8 mouse cellular contexts compared by ENCODE assay signal in genomic region chr4:59549175-59549976, GRCm38 (mm10). TPM values are rescaled to one million over a fixed set of nuclear protein-coding genes. Genes with fewer than 3 reads are reported as not detected.
DNase-seq lines count a peak whose midpoint lies in the region; ATAC-seq and TF ChIP-seq lines count a peak whose summit lies in the region.

TSS of gene Ptbp3 (minus strand) at chr4:59549364.

- peaks cover 8 to 13% of the 10 kb centered on the region in 2 experiments; a peak in 3 of 4 replicates for H3K4me1 ChIP-seq in MEL (ENCODE audit: control insufficient read depth in 1 of 2, insufficient read depth in 2 of 2, low read length in 2 of 2)
- no peaks in the 10 kb centered on the region for H3K4me1 ChIP-seq in cerebellum, adult 2 months (ENCODE audit: control insufficient read depth, insufficient read depth, low read length)
- no peaks in the 10 kb centered on the region; the same call in 1 of the 2 replicates for H3K4me1 ChIP-seq in forebrain, postnatal 0 days (ENCODE audit: insufficient read depth)
- H3K4me1 ChIP-seq in lung, embryonic 15.5 days: peaks cover 25% of the 10 kb centered on the region

- H3K79me2 ChIP-seq in MEL (ENCODE audit: control insufficient read depth, insufficient read depth, low read length, poor library complexity): peaks cover 41% of the 10 kb centered on the region

- no peaks in the 10 kb centered on the region for H3K27me3 ChIP-seq in MEL (ENCODE audit: control insufficient read depth in 1 of 2, insufficient read depth in 2 of 2, low read length in 2 of 2)
- no peaks in the 10 kb centered on the region for H3K27me3 ChIP-seq in cerebellum, adult 2 months (ENCODE audit: control insufficient read depth, insufficient read depth, low read length)
- no peaks in the 10 kb centered on the region for H3K27me3 ChIP-seq in forebrain, postnatal 0 days (ENCODE audit: insufficient read depth, low read length)
- no peaks in the 10 kb centered on the region for H3K27me3 ChIP-seq in lung, embryonic 15.5 days

- peak within 1 kb of the TSS; percentile 99 for H3K9ac ChIP-seq in MEL (ENCODE audit: control insufficient read depth, low read depth, low read length, poor library complexity, severe bottlenecking)
- peak within 1 kb of the TSS; percentile 84 for H3K9ac ChIP-seq in forebrain, postnatal 0 days
- peak within 1 kb of the TSS; percentile 94 for H3K9ac ChIP-seq in lung, embryonic 15.5 days

- ATAC-seq in forebrain, postnatal 0 days: peak; percentile 89
- ATAC-seq in lung, embryonic 15.5 days (ENCODE audit: borderline replicate concordance, extremely low read depth, low FRiP score, low TSS enrichment): peak; percentile 95

- peak; percentile 95 for DNase-seq in MEL (ENCODE audit: low read depth, low spot score)
- DNase-seq in cerebellum, adult 2 months: peak; percentile 90
- peak; percentile 96 for DNase-seq in forebrain, postnatal 0 days
- DNase-seq in heart, postnatal 4 days: peak; percentile 96
- peak; percentile 68 to 75 for DNase-seq in layer of hippocampus, adult 8-10 months (ENCODE audit: low spot score in 2 of 2)
- peak; percentile 87 for DNase-seq in ovary, adult 18-20 months (ENCODE audit: low spot score)
- DNase-seq in thymus, postnatal 0 days (ENCODE audit: low spot score): peak; percentile 97

- H3K27ac ChIP-seq in MEL (ENCODE audit: control insufficient read depth, low read depth, low read length): peak within 1 kb of the TSS; percentile 93
- peak within 1 kb of the TSS; percentile 66; the same call in 1 of the 2 replicates for H3K27ac ChIP-seq in cerebellum, adult 2 months (ENCODE audit: insufficient read depth, low read length)
- peak within 1 kb of the TSS; percentile 89 for H3K27ac ChIP-seq in forebrain, postnatal 0 days (ENCODE audit: low read depth, low read length)
- peak within 1 kb of the TSS; percentile 98 for H3K27ac ChIP-seq in lung, embryonic 15.5 days

- peak; percentile 67 to 77 for TF ChIP-seq POLR2A in MEL (IDR thresholded peaks at IDR 0.05; ENCODE audit: control insufficient read depth in 1 of 2, insufficient read depth in 1 of 2, low read depth in 1 of 2, low read length in 2 of 2, poor library complexity in 1 of 2)
- peak; percentile 66; the same call in 1 of the 2 replicates for TF ChIP-seq POLR2A in cerebellum, adult 2 months (IDR thresholded peaks at IDR 0.05; ENCODE audit: borderline replicate concordance, insufficient read depth, low read length)

- WGBS in cerebellum, adult 2 months: 1% methylated on average over 73 of the region's 83 CpGs
- WGBS in forebrain, postnatal 0 days: under 1% methylated on average over 59 of the region's 83 CpGs
- under 1% methylated on average over 63 of the region's 83 CpGs for WGBS in lung, embryonic 15.5 days

- H3K4me2 ChIP-seq in forebrain, postnatal 0 days (ENCODE audit: low read depth): peak within 1 kb of the TSS; percentile 93
- H3K4me2 ChIP-seq in lung, embryonic 15.5 days: peak within 1 kb of the TSS; percentile 89

- TF ChIP-seq EP300 in MEL (IDR thresholded peaks at IDR 0.05; ENCODE audit: low read depth in 1 of 2, low read length in 2 of 2): no peak

- H3K36me3 ChIP-seq in MEL (ENCODE audit: control insufficient read depth in 1 of 2, insufficient read depth in 2 of 2, low read length in 2 of 2): peaks cover 0 to 17% of the 10 kb centered on the region in 2 experiments; a peak in 2 of 4 replicates
- H3K36me3 ChIP-seq in forebrain, postnatal 0 days (ENCODE audit: insufficient read depth): no peaks in the 10 kb centered on the region
- H3K36me3 ChIP-seq in lung, embryonic 15.5 days: no peaks in the 10 kb centered on the region

- no peak for TF ChIP-seq CTCF in MEL (IDR thresholded peaks at IDR 0.05 in 2 of 3, conservative IDR thresholded peaks at IDR 0.05 in 1 of 3; ENCODE audit: control insufficient read depth in 1 of 3, insufficient read depth in 1 of 3, low read depth in 2 of 3, low read length in 3 of 3, poor library complexity in 1 of 3, severe bottlenecking in 1 of 3)
- no peak for TF ChIP-seq CTCF in cerebellum, adult 2 months (IDR thresholded peaks at IDR 0.05; ENCODE audit: borderline replicate concordance, insufficient read depth, low read depth, low read length)
- no peak for TF ChIP-seq CTCF in forebrain, postnatal 0 days (IDR thresholded peaks at IDR 0.05; ENCODE audit: low read depth)

- no peaks in the 10 kb centered on the region for H3K9me3 ChIP-seq in MEL (replicated peaks; ENCODE audit: insufficient read depth, low read length)
- no peaks in the 10 kb centered on the region for H3K9me3 ChIP-seq in forebrain, postnatal 0 days (ENCODE audit: low read length)
- no peaks in the 10 kb centered on the region for H3K9me3 ChIP-seq in lung, embryonic 15.5 days

- H3K4me3 ChIP-seq in MEL (ENCODE audit: control insufficient read depth in 1 of 2, insufficient read depth in 1 of 2, low read depth in 2 of 2, low read length in 2 of 2): peak within 1 kb of the TSS; percentile 90 to 98
- H3K4me3 ChIP-seq in cerebellum, adult 2 months (replicated peaks; ENCODE audit: insufficient read depth, low read depth, low read length): peak within 1 kb of the TSS; percentile 78
- peak within 1 kb of the TSS; percentile 92 for H3K4me3 ChIP-seq in forebrain, postnatal 0 days (ENCODE audit: low read depth, low read length)
- H3K4me3 ChIP-seq in lung, embryonic 15.5 days: peak within 1 kb of the TSS; percentile 94

- no peak for TF ChIP-seq RAD21 in MEL (IDR thresholded peaks at IDR 0.05; ENCODE audit: low read depth, low read length)

TF ChIP-seq in MEL, 35 proteins besides CTCF, POLR2A, EP300 and RAD21:
- TF ChIP-seq JUND (IDR thresholded peaks at IDR 0.05; ENCODE audit: low read depth, low read length) (no peak), MAX (IDR thresholded peaks at IDR 0.05; ENCODE audit: low read length) (peak; percentile 79), MAZ (IDR thresholded peaks at IDR 0.05; ENCODE audit: low read depth, low read length) (no peak; the same call in 1 of the 2 replicates), SMC3 (IDR thresholded peaks at IDR 0.05; ENCODE audit: low read depth, low read length) (no peak), TBP (IDR thresholded peaks at IDR 0.05; ENCODE audit: low read depth, low read length) (no peak), KAT2A (conservative IDR thresholded peaks at IDR 0.05; ENCODE audit: low read depth, low read length) (no peak), UBTF (IDR thresholded peaks at IDR 0.05; ENCODE audit: borderline replicate concordance, insufficient read depth, low read depth, low read length) (no peak), E2F4 (IDR thresholded peaks at IDR 0.05; ENCODE audit: borderline replicate concordance, low read depth, low read length) (0 out of 2 replicates have a peak, but pooled peaks have one; percentile 34), USF1 (IDR thresholded peaks at IDR 0.05; ENCODE audit: low read depth, low read length) (no peak), NELFE (IDR thresholded peaks at IDR 0.05; ENCODE audit: low read depth, low read length) (peak; percentile 76), GABPA (IDR thresholded peaks at IDR 0.05; ENCODE audit: low read depth, low read length) (no peak), CHD2 (IDR thresholded peaks at IDR 0.05; ENCODE audit: low read length) (no peak), TCF12 (IDR thresholded peaks at IDR 0.05; ENCODE audit: low read depth, low read length) (no peak; the same call in 1 of the 2 replicates), HCFC1 (IDR thresholded peaks at IDR 0.05; ENCODE audit: low read depth, low read length) (peak; percentile 46), ETS1 (IDR thresholded peaks at IDR 0.05; ENCODE audit: low read depth, low read length) (no peak), RCOR1 (IDR thresholded peaks at IDR 0.05; ENCODE audit: low read depth, low read length) (no peak), POLR2AphosphoS2 (IDR thresholded peaks at IDR 0.05; ENCODE audit: low read length) (no peak; the same call in 1 of the 2 replicates), CHD1 (IDR thresholded peaks at IDR 0.05; ENCODE audit: low read depth, low read length) (no peak), NRF1 (IDR thresholded peaks at IDR 0.05; ENCODE audit: insufficient read depth, low read depth, low read length, poor library complexity, severe bottlenecking) (peak; percentile 75), SIN3A (IDR thresholded peaks at IDR 0.05; ENCODE audit: low read length) (no peak), MAFK (IDR thresholded peaks at IDR 0.05; ENCODE audit: borderline replicate concordance, low read depth, low read length) (no peak), ZMIZ1 (IDR thresholded peaks at IDR 0.05; ENCODE audit: low read depth, low read length) (peak; percentile 18; the same call in 1 of the 2 replicates)

RNA-seq across cellular contexts. Expression of gene Ptbp3, which starts in this region (rescaled TPM):
- total RNA-seq in MEL (2012; rRNA removed): 78.8 and 90.0 TPM in 2 replicates
- 100 to 1,000 TPM; 121 to 315 TPM for polyA plus RNA-seq in MEL (2012; ENCODE audit: insufficient read depth in 1 of 2, insufficient read length in 2 of 2, low read depth in 1 of 2, low replicate concordance in 2 of 2, missing spikeins in 1 of 2)
- polyA plus RNA-seq in cerebellum, adult 2 months (2012; rRNA removed): 6.0 and 6.7 TPM in 2 replicates
- total RNA-seq in forebrain, postnatal 0 days (2014; rRNA removed): 30.8 and 33.7 TPM in 2 replicates
- 10.3 and 10.9 TPM in 2 replicates for polyA plus RNA-seq in forebrain, postnatal 0 days (2015; fragmentation: Nextera tagmentation; extraction: Ambion mirVana)
- 10 to 100 TPM; 58.9 to 63.0 TPM for total RNA-seq in heart, postnatal 4 days (2021)
- 10 to 100 TPM; 34.8 to 37.4 (median 36.7) TPM for total RNA-seq in layer of hippocampus, adult 8-10 months (2022)
- polyA plus RNA-seq in lung, embryonic 15.5 days (2015; fragmentation: Nextera tagmentation; extraction: Ambion mirVana): 50.3 and 54.2 TPM in 2 replicates
- polyA plus RNA-seq in thymus, postnatal 0 days (2015; fragmentation: Nextera tagmentation; extraction: Ambion mirVana): 61.3 and 64.5 TPM in 2 replicates

Comparison
In these comparisons a context has a peak if more than half of its experiments do, and no peak if none do; other contexts are left out.
1. Peak in every context shown above with its lines: DNase-seq, ATAC-seq, H3K4me3 ChIP-seq and H3K27ac ChIP-seq.